Mouse (Mus musculus) liver, adult 2 months (tissue): ENCODE measurements around the gene Oxnad1.

Source experiments
- CTCF ChIP-seq: fragments of 200-500 bp; IDR thresholded peaks from 2 replicates; pipeline ENCODE4 v1.5.1; 2011; ENCODE audit warnings: low read depth, low read length, control low read depth
- POLR2A ChIP-seq: fragments of 200-500 bp; IDR thresholded peaks from 2 replicates; pipeline ENCODE4 v1.6.1; 2011; ENCODE audit warnings: low read length, control low read depth; ENCODE audit not compliant: insufficient read depth; ENCODE audit errors: extremely low read depth

GRCm38 (mm10) chr14:32073901-32074300, 11.3 kb upstream of the Oxnad1 start:
- no peak for TF ChIP-seq CTCF
- TF ChIP-seq POLR2A = no peak
